Mouse (Mus musculus) ES-Bruce4 (cell line): ENCODE results near the gene Dhrs1.

Source experiments
- CTCF ChIP-seq: IDR thresholded peaks from one replicate; pipeline ENCODE4 v1.8.1; 2011; ENCODE audit warnings: low read depth, low read length
- POLR2A ChIP-seq: IDR thresholded peaks from one replicate; pipeline ENCODE4 v1.8.1; 2011; ENCODE audit warnings: low read length; ENCODE audit not compliant: insufficient read depth

DNA sequence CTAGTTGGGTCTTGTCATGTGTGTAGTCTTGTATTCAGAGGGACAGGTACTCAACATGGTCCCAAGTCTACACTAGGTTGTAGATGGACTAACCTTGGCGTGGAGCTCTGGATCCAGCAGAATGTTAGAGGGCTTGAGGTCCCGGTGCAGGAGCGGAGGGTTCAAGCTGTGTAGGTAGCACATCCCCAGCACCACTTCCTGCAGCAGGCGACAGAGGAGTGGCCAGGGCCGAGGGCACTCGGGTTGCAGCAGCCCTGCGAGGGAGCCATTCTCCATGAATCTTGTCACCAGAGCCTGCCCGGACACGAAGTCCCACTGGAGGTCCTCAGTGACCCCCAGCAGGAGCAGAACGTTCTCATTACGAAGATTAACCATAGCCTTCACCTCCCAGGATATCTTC, 42.2 kb upstream of the Dhrs1 start:
- no peak for TF ChIP-seq POLR2A
- TF ChIP-seq CTCF: no peak
